ENCODE assay signal across 8 mouse cellular contexts in genomic region chr11:19979338-19979737, GRCm38 (mm10). TPM values are rescaled to one million over a fixed set of nuclear protein-coding genes. Genes with fewer than 3 reads are reported as not detected.
DNase-seq lines count a peak whose midpoint lies in the region; ATAC-seq lines count a peak whose summit lies in the region.

No protein-coding gene starts in this region.

- no peaks in the 10 kb centered on the region for H3K9me3 ChIP-seq in liver, embryonic 13.5 days (replicated peaks)
- H3K9me3 ChIP-seq in stomach, embryonic 14.5 days (ENCODE audit: control insufficient read depth, low read depth, low read length) = no peaks in the 10 kb centered on the region
- no peaks in the 10 kb centered on the region for H3K9me3 ChIP-seq in forebrain, embryonic 11.5 days (ENCODE audit: control insufficient read depth, low read length)
- H3K9me3 ChIP-seq in midbrain, embryonic 14.5 days (ENCODE audit: control insufficient read depth, low read length) = no peaks in the 10 kb centered on the region

- H3K27me3 ChIP-seq in liver, embryonic 13.5 days = no peaks in the 10 kb centered on the region
- no peaks in the 10 kb centered on the region for H3K27me3 ChIP-seq in stomach, embryonic 14.5 days (ENCODE audit: control insufficient read depth, insufficient read depth, low read length)
- no peaks in the 10 kb centered on the region for H3K27me3 ChIP-seq in forebrain, embryonic 11.5 days (ENCODE audit: control insufficient read depth, insufficient read depth, low read length)
- H3K27me3 ChIP-seq in midbrain, embryonic 14.5 days (ENCODE audit: control insufficient read depth, insufficient read depth, low read length) = no peaks in the 10 kb centered on the region

- H3K4me3 ChIP-seq in liver, embryonic 13.5 days (replicated peaks) = no peak overlapping the region
- no peak overlapping the region for H3K4me3 ChIP-seq in stomach, embryonic 14.5 days (ENCODE audit: low read depth, low read length)
- no peak overlapping the region for H3K4me3 ChIP-seq in forebrain, embryonic 11.5 days (ENCODE audit: low read depth, low read length)
- H3K4me3 ChIP-seq in midbrain, embryonic 14.5 days (replicated peaks; ENCODE audit: low read depth, low read length) = no peak overlapping the region

- peak; percentile 49 to 74 for DNase-seq in layer of hippocampus, adult 18-20 months (ENCODE audit: low spot score in 2 of 2)
- DNase-seq in layer of hippocampus, adult 9-10 months (ENCODE audit: low spot score) = no peak
- DNase-seq in NIH3T3 (ENCODE audit: low read depth) = peak; percentile 88
- DNase-seq in frontal cortex, postnatal 36 days (ENCODE audit: low spot score in 2 of 2) = peak; percentile 68 to 73
- DNase-seq in liver, embryonic 13.5 days = no peak
- DNase-seq in forebrain, embryonic 11.5 days (ENCODE audit: low spot score) = no peak
- no peak for DNase-seq in midbrain, embryonic 14.5 days

- H3K4me2 ChIP-seq in liver, embryonic 13.5 days = peak overlapping the region; percentile 30
- H3K4me2 ChIP-seq in stomach, embryonic 14.5 days (replicated peaks; ENCODE audit: low read depth, low read length) = no peak overlapping the region; the same call in 1 of the 2 replicates
- no peak overlapping the region for H3K4me2 ChIP-seq in forebrain, embryonic 11.5 days (ENCODE audit: low read depth, low read length, severe bottlenecking)
- no peak overlapping the region for H3K4me2 ChIP-seq in midbrain, embryonic 14.5 days (ENCODE audit: low read length)

- H3K27ac ChIP-seq in liver, embryonic 13.5 days = peak overlapping the region; percentile 40
- H3K27ac ChIP-seq in stomach, embryonic 14.5 days (ENCODE audit: low read length) = peak overlapping the region; percentile 34; the same call in 1 of the 2 replicates
- H3K27ac ChIP-seq in forebrain, embryonic 11.5 days (ENCODE audit: low read depth, low read length) = no peak overlapping the region
- H3K27ac ChIP-seq in midbrain, embryonic 14.5 days (replicated peaks; ENCODE audit: low read depth, low read length) = no peak overlapping the region

- H3K4me1 ChIP-seq in liver, embryonic 13.5 days (replicated peaks) = peaks cover 44% of the 10 kb centered on the region
- peaks cover 37% of the 10 kb centered on the region for H3K4me1 ChIP-seq in stomach, embryonic 14.5 days (ENCODE audit: control insufficient read depth, insufficient read depth, low read length)
- no peaks in the 10 kb centered on the region for H3K4me1 ChIP-seq in forebrain, embryonic 11.5 days (replicated peaks; ENCODE audit: control insufficient read depth, insufficient read depth, low read length)
- no peaks in the 10 kb centered on the region for H3K4me1 ChIP-seq in midbrain, embryonic 14.5 days (ENCODE audit: control insufficient read depth, insufficient read depth, low read length)

- 0 out of 2 replicates have a peak, but pooled peaks have one; percentile 37 for ATAC-seq in liver, embryonic 13.5 days (ENCODE audit: low read depth)
- peak; percentile 68; the same call in 1 of the 2 replicates for ATAC-seq in stomach, embryonic 14.5 days (ENCODE audit: insufficient number of reproducible peaks, insufficient read depth, low FRiP score, low read depth)
- ATAC-seq in forebrain, embryonic 11.5 days (replicated peaks; ENCODE audit: low FRiP score) = no peak
- no peak for ATAC-seq in midbrain, embryonic 14.5 days (ENCODE audit: low FRiP score, low TSS enrichment)

- H3K36me3 ChIP-seq in liver, embryonic 13.5 days = no peaks in the 10 kb centered on the region
- no peaks in the 10 kb centered on the region for H3K36me3 ChIP-seq in stomach, embryonic 14.5 days (ENCODE audit: control insufficient read depth, insufficient read depth, low read length)
- no peaks in the 10 kb centered on the region for H3K36me3 ChIP-seq in forebrain, embryonic 11.5 days (ENCODE audit: control insufficient read depth, insufficient read depth, low read length)
- no peaks in the 10 kb centered on the region for H3K36me3 ChIP-seq in midbrain, embryonic 14.5 days (ENCODE audit: control insufficient read depth, insufficient read depth, low read length)

- H3K9ac ChIP-seq in liver, embryonic 13.5 days = no peak overlapping the region
- H3K9ac ChIP-seq in stomach, embryonic 14.5 days (replicated peaks; ENCODE audit: low read depth, low read length) = no peak overlapping the region
- H3K9ac ChIP-seq in forebrain, embryonic 11.5 days (ENCODE audit: low read length) = no peak overlapping the region
- H3K9ac ChIP-seq in midbrain, embryonic 14.5 days (replicated peaks; ENCODE audit: low read length) = no peak overlapping the region

- WGBS in liver, embryonic 13.5 days (ENCODE audit: insufficient replicate concordance) = 37% methylated on average over 14 of the region's 14 CpGs
- 31% methylated on average over 14 of the region's 14 CpGs for WGBS in stomach, embryonic 14.5 days
- 93% methylated on average over 14 of the region's 14 CpGs for WGBS in forebrain, embryonic 11.5 days
- 94% methylated on average over 14 of the region's 14 CpGs for WGBS in midbrain, embryonic 14.5 days

RNA-seq across cellular contexts. Expression of gene Spred2, which starts 55.2 kb away (rescaled TPM):
- total RNA-seq in layer of hippocampus, adult 18-20 months (2021) = 10 to 100 TPM; 92.2 to 97.0 TPM
- 2.3 and 2.5 TPM in 2 replicates for polyA plus RNA-seq in liver, embryonic 13.5 days (2015; fragmentation: Nextera tagmentation; extraction: Ambion mirVana)
- polyA plus RNA-seq in stomach, embryonic 14.5 days (2014; fragmentation: Nextera tagmentation; extraction: Ambion mirVana) = 7.9 and 9.6 TPM in 2 replicates
- 7.3 and 7.7 TPM in 2 replicates for polyA plus RNA-seq in forebrain, embryonic 11.5 days (2014; fragmentation: Nextera tagmentation; extraction: Ambion mirVana)
- polyA plus RNA-seq in midbrain, embryonic 14.5 days (2014; fragmentation: Nextera tagmentation; extraction: Ambion mirVana) = 5.5 and 6.2 TPM in 2 replicates

Comparison
In these comparisons a context has a peak if more than half of its experiments do, and no peak if none do; other contexts are left out.
1. DNase-seq: peak in layer of hippocampus, adult 18-20 months (2 of 2), NIH3T3 (single experiment) and frontal cortex, postnatal 36 days (2 of 2); none in layer of hippocampus, adult 9-10 months (single experiment), liver, embryonic 13.5 days (single experiment), forebrain, embryonic 11.5 days (single experiment) and midbrain, embryonic 14.5 days (single experiment).
2. ATAC-seq: peak in liver, embryonic 13.5 days (single experiment) and stomach, embryonic 14.5 days (single experiment); none in forebrain, embryonic 11.5 days (single experiment) and midbrain, embryonic 14.5 days (single experiment).
3. H3K27ac ChIP-seq: peak in liver, embryonic 13.5 days (single experiment) and stomach, embryonic 14.5 days (single experiment); none in forebrain, embryonic 11.5 days (single experiment) and midbrain, embryonic 14.5 days (single experiment).